Mouse (Mus musculus): ENCODE measurements around the gene Schip1. TPM values are rescaled to one million over a fixed set of nuclear protein-coding genes. Genes with fewer than 3 reads are reported as not detected.

Schip1 gene
- polyA plus RNA-seq, 2 experiments = 12.1 to 18.9 TPM

- Histone ChIP-seq H3K36me3 (ENCODE audit: control insufficient read depth, insufficient read depth, low read length) (no peaks in the 10 kb centered on the region), H3K4me1 (ENCODE audit: control insufficient read depth, insufficient read depth, low read length) (peaks cover 3% of the 10 kb centered on the region; the same call in 1 of the 2 replicates), H3K27ac (replicated peaks; ENCODE audit: low read depth, low read length) (no peak overlapping the region), H3K9ac (ENCODE audit: low read depth, low read length, severe bottlenecking) (no peak overlapping the region), H3K4me3 (replicated peaks; ENCODE audit: low read length) (no peak overlapping the region), H3K4me2 (replicated peaks; ENCODE audit: low read depth, low read length, severe bottlenecking) (no peak overlapping the region), H3K9me3 (ENCODE audit: control insufficient read depth, low read length) (no peaks in the 10 kb centered on the region), H3K27me3 (ENCODE audit: control insufficient read depth, insufficient read depth, low read length) (no peaks in the 10 kb centered on the region)
- ATAC-seq (ENCODE audit: low FRiP score, low read depth) = no peak
- no peak for TF ChIP-seq POLR2A (IDR thresholded peaks at IDR 0.05; ENCODE audit: borderline replicate concordance, extremely low read depth, insufficient read depth, insufficient read length)
- WGBS = 79% methylated on average over 10 of the region's 10 CpGs
- DNase-seq (ENCODE audit: low spot score) = no peak
These were observed 500.5 kb downstream of the Schip1 start for GRCm38 (mm10) chr3:68564978-68565674.

- TF ChIP-seq POLR2A (IDR thresholded peaks at IDR 0.05; ENCODE audit: borderline replicate concordance, extremely low read depth, insufficient read depth, insufficient read length) = no peak
- Histone ChIP-seq H3K4me2 (replicated peaks; ENCODE audit: low read depth, low read length, severe bottlenecking) (no peak overlapping the region), H3K4me1 (ENCODE audit: control insufficient read depth, insufficient read depth, low read length) (peaks cover 3% of the 10 kb centered on the region; the same call in 1 of the 2 replicates), H3K36me3 (ENCODE audit: control insufficient read depth, insufficient read depth, low read length) (no peaks in the 10 kb centered on the region), H3K9me3 (ENCODE audit: control insufficient read depth, low read length) (no peaks in the 10 kb centered on the region), H3K9ac (ENCODE audit: low read depth, low read length, severe bottlenecking) (no peak overlapping the region), H3K4me3 (replicated peaks; ENCODE audit: low read length) (no peak overlapping the region), H3K27me3 (ENCODE audit: control insufficient read depth, insufficient read depth, low read length) (no peaks in the 10 kb centered on the region), H3K27ac (replicated peaks; ENCODE audit: low read depth, low read length) (no peak overlapping the region)
- 66% methylated on average over 4 of the region's 4 CpGs for WGBS
- ATAC-seq (ENCODE audit: low FRiP score, low read depth) = no peak
- DNase-seq (ENCODE audit: low spot score) = no peak
These were observed 501.1 kb downstream of the Schip1 start for GRCm38 (mm10) chr3:68565675-68566055.

GRCm38 (mm10) chr3:68567581-68567980 lies 503.0 kb downstream of the Schip1 start:
- WGBS = 84% methylated on average over 7 of the region's 7 CpGs
- Histone ChIP-seq H3K4me3 (replicated peaks; ENCODE audit: low read length) (no peak overlapping the region), H3K36me3 (ENCODE audit: control insufficient read depth, insufficient read depth, low read length) (no peaks in the 10 kb centered on the region), H3K27ac (replicated peaks; ENCODE audit: low read depth, low read length) (no peak overlapping the region), H3K27me3 (ENCODE audit: control insufficient read depth, insufficient read depth, low read length) (no peaks in the 10 kb centered on the region), H3K9me3 (ENCODE audit: control insufficient read depth, low read length) (no peaks in the 10 kb centered on the region), H3K9ac (ENCODE audit: low read depth, low read length, severe bottlenecking) (no peak overlapping the region), H3K4me1 (ENCODE audit: control insufficient read depth, insufficient read depth, low read length) (peaks cover 9% of the 10 kb centered on the region; the same call in 1 of the 2 replicates), H3K4me2 (replicated peaks; ENCODE audit: low read depth, low read length, severe bottlenecking) (no peak overlapping the region)
- no peak for TF ChIP-seq POLR2A (IDR thresholded peaks at IDR 0.05; ENCODE audit: borderline replicate concordance, extremely low read depth, insufficient read depth, insufficient read length)
- ATAC-seq (ENCODE audit: low FRiP score, low read depth) = no peak
- no peak for DNase-seq (ENCODE audit: low spot score)

- H3K9me3 ChIP-seq (ENCODE audit: control insufficient read depth, low read length) = no peaks in the 10 kb centered on the region
- no peak overlapping the region for H3K27ac ChIP-seq (replicated peaks; ENCODE audit: low read depth, low read length)
- no peaks in the 10 kb centered on the region for H3K27me3 ChIP-seq (ENCODE audit: control insufficient read depth, insufficient read depth, low read length)
- no peak overlapping the region for H3K4me3 ChIP-seq (replicated peaks; ENCODE audit: low read length)
- TF ChIP-seq POLR2A (IDR thresholded peaks at IDR 0.05; ENCODE audit: borderline replicate concordance, extremely low read depth, insufficient read depth, insufficient read length) = no peak
- no peak for DNase-seq (ENCODE audit: low spot score)
- no peak overlapping the region for H3K9ac ChIP-seq (ENCODE audit: low read depth, low read length, severe bottlenecking)
- no peak overlapping the region for H3K4me2 ChIP-seq (replicated peaks; ENCODE audit: low read depth, low read length, severe bottlenecking)
- no peaks in the 10 kb centered on the region for H3K36me3 ChIP-seq (ENCODE audit: control insufficient read depth, insufficient read depth, low read length)
- ATAC-seq (ENCODE audit: low FRiP score, low read depth) = no peak
- 30% methylated on average over 3 of the region's 3 CpGs for WGBS
- H3K4me1 ChIP-seq (ENCODE audit: control insufficient read depth, insufficient read depth, low read length) = peaks cover 10% of the 10 kb centered on the region; the same call in 1 of the 2 replicates
These were observed 503.5 kb downstream of the Schip1 start for GRCm38 (mm10) chr3:68568149-68568548.

GRCm38 (mm10) chr3:68568716-68569115 lies 504.1 kb downstream of the Schip1 start:
- H3K4me2 ChIP-seq (replicated peaks; ENCODE audit: low read depth, low read length, severe bottlenecking) = no peak overlapping the region
- H3K27ac ChIP-seq (replicated peaks; ENCODE audit: low read depth, low read length) = no peak overlapping the region
- WGBS = 42% methylated on average over 7 of the region's 7 CpGs
- H3K9me3 ChIP-seq (ENCODE audit: control insufficient read depth, low read length) = no peaks in the 10 kb centered on the region
- DNase-seq (ENCODE audit: low spot score) (no peak), ATAC-seq (ENCODE audit: low FRiP score, low read depth) (no peak)
- H3K4me3 ChIP-seq (replicated peaks; ENCODE audit: low read length) = no peak overlapping the region
- H3K4me1 ChIP-seq (ENCODE audit: control insufficient read depth, insufficient read depth, low read length) = peaks cover 12% of the 10 kb centered on the region; the same call in 1 of the 2 replicates
- TF ChIP-seq POLR2A (IDR thresholded peaks at IDR 0.05; ENCODE audit: borderline replicate concordance, extremely low read depth, insufficient read depth, insufficient read length) = no peak
- no peaks in the 10 kb centered on the region for H3K27me3 ChIP-seq (ENCODE audit: control insufficient read depth, insufficient read depth, low read length)
- no peak overlapping the region for H3K9ac ChIP-seq (ENCODE audit: low read depth, low read length, severe bottlenecking)
- H3K36me3 ChIP-seq (ENCODE audit: control insufficient read depth, insufficient read depth, low read length) = no peaks in the 10 kb centered on the region
